Mouse (Mus musculus) layer of hippocampus, adult 18-20 months (tissue): ENCODE results near the gene Vmn1r19. TPM values are rescaled to one million over a fixed set of nuclear protein-coding genes. Genes with fewer than 3 reads are reported as not detected.
"Not testable (repeated sequence)": the region's sequence is repeated elsewhere in the genome, so short reads cannot be mapped to it uniquely, and the experiment has no call there.

Experiments
- DNase-seq, 2 experiments: peaks; one replicate each; pipeline ENCODE4 v3.0.0; 2022; ENCODE audit warnings: low spot score in 2 of 2
- long read RNA-seq: library from polyadenylated mRNA; stranded (forward); transcript quantifications from one replicate; pipeline ENCODE4 v2.0.0, GENCODE M21; 2021
- total RNA-seq, 2 experiments: library from RNA; stranded (reverse); gene quantifications; 2 replicates each; pipeline ENCODE4 v1.2.3; 2021

Vmn1r19 gene
- total RNA-seq, result not detected
- long read RNA-seq, result 0 reads

DNA sequence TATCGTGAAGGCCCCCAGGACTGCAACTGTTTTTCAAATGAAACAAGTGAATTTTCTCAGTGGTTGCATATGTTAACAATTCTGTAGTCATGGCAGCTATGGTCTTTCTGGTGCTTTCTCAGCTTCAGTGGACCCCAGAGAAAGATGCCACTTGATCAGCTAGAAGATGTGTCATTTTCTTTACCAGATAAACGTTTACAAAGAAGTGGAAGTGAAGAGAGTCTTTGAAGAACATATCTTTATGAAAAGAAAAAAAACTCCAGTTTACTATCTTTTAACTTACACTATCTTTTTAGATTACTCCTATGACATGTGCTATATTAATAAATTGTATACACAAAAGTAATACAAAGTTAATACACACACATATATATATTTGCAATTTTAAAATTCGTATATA lies at the start of gene Vmn1r19:
Vmn1r19 (plus strand) TSS at position 301 of the 400 bp plus-strand sequence.
- not testable (repeated sequence) for DNase-seq

DNA sequence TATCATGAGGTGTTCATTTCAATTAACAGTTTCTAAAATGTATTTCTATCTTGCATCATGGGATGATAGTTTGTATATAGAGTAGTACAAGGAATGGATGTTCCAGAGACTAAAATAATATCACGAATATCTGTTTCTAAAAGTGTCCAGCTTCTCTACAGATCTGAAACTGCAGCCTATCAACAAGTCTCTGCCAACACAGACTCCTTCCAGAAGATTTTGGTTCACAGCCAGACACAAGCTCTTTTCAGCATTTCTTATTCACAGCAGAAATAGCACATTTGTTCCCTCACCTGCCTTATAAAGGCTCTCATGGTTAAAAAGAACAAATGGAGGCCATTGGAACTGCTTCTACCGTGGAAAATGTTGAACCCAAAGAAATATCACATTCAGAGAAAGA lies 46.7 kb upstream of the Vmn1r19 start:
- DNase-seq, result no peak

DNA sequence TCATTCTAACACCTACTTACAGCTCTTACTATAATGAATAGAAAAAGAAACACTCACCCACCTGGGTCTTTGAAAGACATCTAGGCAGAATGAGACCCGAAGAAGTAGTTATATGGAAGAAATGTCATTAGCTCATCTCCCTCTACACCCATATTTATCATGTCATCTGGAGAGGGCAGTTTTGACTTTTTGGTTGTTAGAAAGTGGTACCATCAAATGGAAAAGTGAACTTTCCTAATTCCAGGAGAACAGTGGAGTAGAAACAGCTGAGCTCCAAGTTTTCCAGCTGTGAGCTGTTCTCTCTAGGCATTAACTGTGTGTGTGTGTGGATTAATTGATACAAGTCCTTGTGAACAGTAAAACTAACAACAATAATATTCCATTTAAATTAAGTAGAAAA lies 40.0 kb upstream of the Vmn1r19 start, which contains the start of gene Vmn1r17:
Vmn1r17 (minus strand) TSS at position 101 of the 400 bp plus-strand sequence.
- DNase-seq, result no peak

DNA sequence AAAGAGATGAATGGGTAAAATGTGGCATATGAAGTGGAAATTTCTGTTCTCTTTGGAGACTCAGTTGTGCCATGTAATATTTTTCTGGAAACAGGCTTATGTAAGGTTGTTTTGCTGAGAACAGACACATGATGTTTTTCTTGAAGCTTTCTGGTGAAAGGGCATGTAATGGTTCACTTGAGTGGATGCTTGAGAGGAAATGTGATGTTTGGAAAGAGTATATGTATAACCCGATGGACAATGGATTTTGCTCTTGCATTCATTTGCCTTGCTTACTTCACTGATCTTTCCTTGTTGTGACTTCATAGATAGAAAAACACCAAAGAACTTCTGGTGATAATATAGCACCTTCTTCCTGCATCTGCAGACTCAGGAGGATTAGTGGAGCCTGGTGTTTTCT lies 37.7 kb upstream of the Vmn1r19 start:
- DNase-seq, result not testable (repeated sequence)

DNA sequence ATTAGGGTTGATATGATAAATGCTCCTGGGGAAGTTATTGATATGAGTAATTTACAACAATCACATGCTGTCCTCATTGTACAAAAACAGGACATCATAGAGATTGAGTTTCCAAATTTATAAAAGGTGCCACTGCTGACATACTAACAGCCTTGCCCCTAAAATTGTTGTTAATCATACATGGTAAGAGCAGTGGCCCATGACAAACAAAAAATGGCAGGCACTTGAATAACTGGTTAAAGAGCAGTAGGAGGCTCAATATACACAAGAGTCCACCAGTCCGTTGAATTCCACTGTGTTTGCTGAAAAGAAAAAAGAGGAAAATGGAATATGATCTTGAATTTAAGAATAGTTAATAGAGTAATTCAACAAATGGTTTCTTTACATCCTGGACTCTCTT lies 36.1 kb upstream of the Vmn1r19 start:
- no peak for DNase-seq

DNA sequence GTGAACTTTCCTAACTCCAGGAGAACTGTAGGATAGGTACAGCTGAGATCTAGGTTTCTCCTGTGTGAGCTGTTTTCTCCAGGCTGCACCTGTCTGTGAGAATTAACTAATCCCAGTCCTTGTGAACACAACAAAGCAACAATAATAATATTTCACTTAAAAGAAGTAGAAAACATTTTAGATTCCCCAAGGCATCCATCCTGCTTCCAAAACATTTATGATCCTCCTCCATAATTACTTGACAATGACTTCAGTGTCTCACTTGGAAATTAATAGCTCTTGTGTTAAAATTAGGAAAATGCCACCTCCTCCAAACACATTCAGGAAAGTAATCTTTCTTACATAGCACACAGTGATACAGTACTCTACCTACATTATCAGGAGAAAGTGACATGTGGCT lies 7.9 kb upstream of the Vmn1r19 start, which contains the start of gene Vmn1r18:
Vmn1r18 (minus strand) TSS at position 101 of the 400 bp plus-strand sequence.
- DNase-seq, result no peak

DNA sequence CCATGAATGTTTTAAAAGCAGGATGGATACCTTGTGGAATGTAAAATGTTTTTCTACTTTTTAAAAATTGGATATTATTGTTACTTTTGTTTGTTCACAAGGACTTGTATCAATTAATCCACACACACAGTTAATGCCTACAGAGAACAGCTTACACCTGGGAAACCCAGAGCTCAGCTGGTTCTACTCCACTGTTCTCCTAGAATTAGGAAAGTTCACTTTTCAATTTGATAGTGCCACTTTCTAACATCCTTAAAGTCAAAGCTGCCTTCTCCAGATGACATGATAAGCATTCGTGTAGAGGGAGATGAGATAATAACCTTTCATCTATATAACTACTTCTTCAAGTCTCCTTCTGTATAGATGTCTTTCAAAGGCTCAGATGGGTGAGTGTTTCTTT lies 25.1 kb downstream of the Vmn1r19 start, which contains the start of gene Vmn1r20:
Vmn1r20 (plus strand) TSS at position 301 of the 400 bp plus-strand sequence.
- DNase-seq, result no peak

DNA sequence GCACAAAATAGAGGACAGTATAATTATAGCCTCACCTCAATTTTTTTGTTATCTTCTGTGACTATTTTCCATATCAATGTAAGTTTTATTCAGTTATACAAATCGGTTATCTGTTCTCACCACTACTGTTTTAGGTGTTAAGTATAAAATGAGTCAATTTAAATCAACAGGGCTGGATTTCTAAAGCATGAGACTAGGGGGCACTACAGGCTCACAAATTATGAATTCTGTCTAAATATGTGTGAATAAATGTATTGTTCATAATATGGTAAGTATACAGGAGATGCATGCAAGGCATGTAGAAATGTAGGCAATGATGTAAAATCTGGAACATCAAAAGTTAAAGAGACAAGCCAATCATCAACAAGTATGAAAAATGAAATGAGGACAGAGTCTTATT lies 27.6 kb downstream of the Vmn1r19 start:
- peak in 1 of 2 experiments; percentile 24 for DNase-seq

Other genes with a start within 250 kb of the Vmn1r19 start
- gene Vmn1r12, start 246.9 kb upstream of the Vmn1r19 start, total RNA-seq, result not detected
- gene Vmn1r13, start 200.5 kb upstream of the Vmn1r19 start, total RNA-seq, result not detected
- not detected for gene Vmn1r14, start 172.1 kb upstream of the Vmn1r19 start, total RNA-seq
- not detected for gene Vmn1r15, start 145.8 kb upstream of the Vmn1r19 start, total RNA-seq
- not detected for gene Vmn1r16, start 74.3 kb upstream of the Vmn1r19 start, total RNA-seq
- gene Vmn1r17, start 40.1 kb upstream of the Vmn1r19 start, total RNA-seq, result not detected
- under 1 TPM in 1 of 2 experiments, not detected in 1; 0.03 TPM for gene Vmn1r18, start 8.0 kb upstream of the Vmn1r19 start, total RNA-seq
- gene Vmn1r20, start 25.1 kb downstream of the Vmn1r19 start, total RNA-seq, result not detected
- gene Ppm1k, start 131.7 kb downstream of the Vmn1r19 start, total RNA-seq, result 10 to 100 TPM; 73.7 to 85.4 TPM
- 1 to 10 TPM; 7.6 TPM for gene Herc6, start 177.2 kb downstream of the Vmn1r19 start, total RNA-seq